Mouse (Mus musculus) adrenal gland, postnatal 25 days (tissue): ENCODE measurements around the gene Trim80. TPM values are rescaled to one million over a fixed set of nuclear protein-coding genes. Genes with fewer than 3 reads are reported as not detected.
A peak's percentile ranks its signal among the peaks of the same experiment; 100 is the strongest.
"Not testable (repeated sequence)": the region's sequence is repeated elsewhere in the genome, so short reads cannot be mapped to it uniquely, and the experiment has no call there.

ENCODE experiments used
- DNase-seq: peaks from one replicate; pipeline ENCODE4 v3.0.0; 2021; ENCODE audit warnings: mixed read lengths
- total RNA-seq: library from RNA; stranded (reverse); gene quantifications from 2 replicates; pipeline ENCODE4 v1.2.3, GENCODE M21; 2021

Trim80 gene
- total RNA-seq, 1 experiment from 2014 or later, result 0.21 TPM

- peak; percentile 68 for DNase-seq
Measured at GRCm38 (mm10) chr11:115427482-115428331, 12.6 kb upstream of the Trim80 start.

DNA sequence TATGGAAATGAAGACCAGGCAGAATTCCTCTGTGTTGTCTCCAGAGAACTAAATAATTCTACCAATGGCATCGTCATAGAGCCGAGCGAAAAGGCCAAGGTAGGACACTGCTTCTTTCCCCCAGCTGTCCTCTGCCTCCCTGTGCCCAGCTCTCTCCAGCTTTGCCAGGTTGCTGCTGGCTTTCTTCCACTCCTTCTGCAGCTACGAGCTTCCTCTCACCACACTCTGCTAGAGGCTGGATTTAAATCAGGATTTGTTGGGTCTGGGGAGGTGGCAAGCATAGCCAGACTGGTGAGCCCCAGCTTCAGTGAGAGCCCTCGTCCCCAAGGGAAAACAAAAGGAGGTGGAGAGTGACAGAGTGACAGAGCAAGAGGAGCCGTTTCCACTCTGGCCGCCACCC lies 11.0 kb upstream of the Trim80 start:
- DNase-seq, result no peak

DNA sequence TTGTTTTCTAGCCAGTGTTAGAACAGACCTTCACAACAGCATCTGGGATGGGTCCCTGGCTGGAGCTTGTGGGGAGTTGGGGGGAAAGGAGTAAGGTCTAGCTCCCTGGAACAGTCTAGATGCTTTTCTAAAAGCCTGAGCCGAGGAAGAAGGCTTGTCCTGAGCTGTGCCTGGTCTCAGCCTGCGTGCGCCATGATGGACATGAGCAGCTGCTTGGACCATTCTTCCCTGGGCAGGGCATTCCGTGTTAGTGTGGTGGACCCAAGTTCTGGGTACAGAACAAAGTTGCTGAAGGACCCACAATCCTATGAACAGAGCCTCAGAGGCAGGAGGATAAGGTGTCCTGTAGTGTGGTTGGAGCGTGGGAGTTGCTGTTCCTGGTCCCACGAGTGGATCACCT lies 9.8 kb upstream of the Trim80 start:
- no peak for DNase-seq

- no peak for DNase-seq
Measured at GRCm38 (mm10) chr11:115432814-115433213, 7.5 kb upstream of the Trim80 start.

- no peak for DNase-seq
Measured at GRCm38 (mm10) chr11:115433342-115433741, 7.0 kb upstream of the Trim80 start.

DNA sequence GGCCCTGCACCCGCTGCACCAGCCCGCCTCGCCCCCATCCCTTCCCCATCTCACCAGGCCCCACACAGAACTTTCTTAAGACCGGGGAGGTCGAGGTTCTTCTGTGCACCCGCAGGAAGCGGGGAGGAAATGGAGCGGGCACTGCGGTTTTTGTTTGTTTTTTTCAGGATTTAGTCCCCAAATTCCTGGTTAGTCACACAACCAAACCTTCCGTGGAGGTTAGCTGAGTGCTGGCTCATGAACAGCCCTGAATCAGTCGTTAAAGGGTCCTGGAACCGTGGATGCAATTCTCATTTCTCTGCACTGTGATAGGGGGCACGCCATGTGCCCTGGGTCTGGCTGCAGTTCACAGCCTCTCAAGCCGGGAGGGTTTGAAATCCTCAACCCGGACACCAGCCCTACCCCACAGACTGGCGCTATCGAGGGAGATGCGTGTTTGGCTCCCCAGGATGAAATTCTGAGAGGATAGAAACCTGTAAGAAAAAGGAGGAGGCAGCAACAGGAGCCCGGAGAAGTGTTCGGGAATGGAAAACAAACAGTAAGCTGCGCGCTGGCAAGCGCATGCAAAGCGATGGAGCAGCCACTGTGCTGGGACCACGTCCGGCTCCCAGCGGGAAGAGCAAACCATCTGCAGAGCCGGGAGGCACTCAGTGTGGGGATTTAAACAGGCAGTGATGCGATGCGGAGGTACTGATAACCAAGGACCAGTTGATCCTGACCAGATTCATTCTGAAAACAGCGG lies 4.6 kb upstream of the Trim80 start:
- DNase-seq, result peak; percentile 20

GRCm38 (mm10) chr11:115437571-115438122 lies 2.7 kb upstream of the Trim80 start:
- no peak for DNase-seq

- no peak for DNase-seq
Measured at GRCm38 (mm10) chr11:115439326-115439725, 1.0 kb upstream of the Trim80 start.

DNA sequence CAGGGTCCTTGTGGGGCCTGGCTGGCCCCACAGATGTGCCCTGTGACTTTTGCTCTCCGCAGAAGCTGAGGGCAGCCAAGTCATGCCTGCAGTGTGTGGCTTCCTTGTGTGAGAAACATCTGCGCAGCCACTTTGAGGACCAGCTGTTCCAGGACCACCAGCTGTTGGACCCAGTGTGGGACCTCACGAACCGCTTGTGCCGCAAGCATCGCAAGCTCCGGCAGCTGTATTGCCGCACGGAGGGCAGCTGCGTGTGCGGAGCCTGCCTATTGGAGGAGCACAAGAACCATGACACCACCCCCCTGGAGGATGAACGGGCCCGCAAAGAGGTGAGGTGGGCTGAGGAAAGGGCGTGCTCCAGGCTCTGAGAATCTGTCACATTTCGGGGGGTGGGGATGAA lies 1.1 kb downstream of the Trim80 start:
- DNase-seq, result no peak

GRCm38 (mm10) chr11:115446906-115447305 lies 6.6 kb downstream of the Trim80 start:
- DNase-seq, result peak; percentile 29

GRCm38 (mm10) chr11:115447321-115447885 lies 7.1 kb downstream of the Trim80 start:
- no peak for DNase-seq

DNA sequence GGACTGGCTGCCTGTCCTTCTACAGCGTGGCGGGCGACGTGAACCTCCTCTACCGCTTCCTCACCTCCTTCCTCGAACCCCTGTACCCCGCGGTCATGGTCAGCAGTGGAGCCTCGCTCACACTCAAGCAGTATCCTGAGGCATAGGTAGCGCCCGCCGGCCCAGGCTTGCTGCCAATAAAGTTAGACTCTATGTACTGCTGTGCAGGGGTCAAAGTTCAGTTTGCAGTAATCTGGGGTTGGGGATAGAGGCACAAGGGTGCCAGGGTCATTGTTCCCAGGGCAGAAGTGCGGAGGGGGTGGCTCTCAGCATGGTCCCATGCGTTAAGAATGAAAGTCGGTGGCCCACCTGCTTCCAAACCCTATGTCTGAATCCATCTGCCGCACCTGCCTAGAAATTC lies 7.7 kb downstream of the Trim80 start:
- DNase-seq, result no peak

GRCm38 (mm10) chr11:115448998-115449397 lies 8.7 kb downstream of the Trim80 start:
- no peak for DNase-seq

DNA sequence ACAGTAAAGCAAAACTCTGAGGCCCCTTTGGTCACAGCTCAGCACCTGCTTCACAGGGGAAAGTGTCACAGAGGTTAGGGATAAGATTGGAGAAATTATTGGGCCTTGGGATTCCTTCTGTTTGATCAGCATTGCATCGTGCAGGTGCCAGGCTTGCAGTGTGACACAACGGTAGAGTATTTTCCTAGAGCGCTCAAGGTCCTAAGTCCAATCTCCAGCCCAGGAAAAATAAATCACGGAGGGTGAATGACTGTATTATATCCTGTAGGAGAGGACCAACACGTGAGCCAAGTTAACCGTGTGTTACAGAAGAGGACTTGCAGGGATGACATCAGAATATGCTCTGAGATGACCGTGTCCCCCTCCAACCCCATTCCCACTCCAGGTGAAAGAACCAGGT lies 9.8 kb downstream of the Trim80 start:
- DNase-seq, result no peak

GRCm38 (mm10) chr11:115451781-115452241 lies 11.5 kb downstream of the Trim80 start:
- DNase-seq, result no peak

DNA sequence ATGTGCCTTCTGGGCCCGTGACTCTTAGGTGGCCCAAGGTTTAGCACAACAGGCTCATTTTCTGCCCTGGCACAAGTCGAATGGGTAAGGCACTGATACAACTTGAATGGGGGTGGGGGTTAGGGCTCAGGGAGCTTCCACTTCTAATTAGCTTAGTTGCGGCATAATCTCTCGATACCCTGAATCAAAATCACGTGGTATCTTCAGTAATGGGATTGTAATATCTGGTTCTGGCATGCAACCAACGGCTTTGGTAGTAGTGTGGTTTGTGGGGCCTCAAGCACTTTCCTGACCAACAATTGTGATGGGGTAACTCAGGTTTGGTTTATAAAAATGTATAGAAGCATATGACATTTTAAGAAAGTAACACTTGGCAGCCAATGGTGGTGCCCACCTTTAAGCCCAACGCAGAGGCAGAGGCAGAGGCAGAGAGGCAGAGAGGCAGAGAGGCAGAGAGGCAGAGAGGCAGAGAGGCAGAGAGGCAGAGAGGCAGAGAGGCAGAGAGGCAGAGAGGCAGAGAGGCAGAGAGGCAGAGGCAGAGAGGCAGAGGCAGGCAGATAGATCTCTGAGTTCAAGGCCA lies 12.0 kb downstream of the Trim80 start:
- no peak for DNase-seq

DNA sequence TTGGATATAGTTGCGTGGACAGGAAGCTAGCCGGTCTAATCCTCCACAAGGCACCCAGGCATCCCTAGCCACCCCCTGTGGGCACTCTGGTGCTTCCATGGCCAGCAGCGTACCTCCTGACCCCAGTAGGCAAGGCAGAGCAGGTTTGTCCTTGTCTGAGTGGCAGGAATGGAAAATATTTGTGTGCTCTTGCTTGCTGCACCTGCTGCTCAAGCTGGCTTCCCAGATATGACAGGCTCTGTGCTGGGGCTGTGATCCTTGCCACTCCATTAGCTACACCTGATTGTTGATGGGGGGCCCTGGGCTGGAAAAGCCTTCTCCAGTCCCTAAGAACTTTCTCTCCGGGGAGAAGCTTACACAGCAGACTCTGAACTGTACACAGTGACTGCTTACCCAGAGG lies 13.0 kb downstream of the Trim80 start:
- DNase-seq, result no peak

DNA sequence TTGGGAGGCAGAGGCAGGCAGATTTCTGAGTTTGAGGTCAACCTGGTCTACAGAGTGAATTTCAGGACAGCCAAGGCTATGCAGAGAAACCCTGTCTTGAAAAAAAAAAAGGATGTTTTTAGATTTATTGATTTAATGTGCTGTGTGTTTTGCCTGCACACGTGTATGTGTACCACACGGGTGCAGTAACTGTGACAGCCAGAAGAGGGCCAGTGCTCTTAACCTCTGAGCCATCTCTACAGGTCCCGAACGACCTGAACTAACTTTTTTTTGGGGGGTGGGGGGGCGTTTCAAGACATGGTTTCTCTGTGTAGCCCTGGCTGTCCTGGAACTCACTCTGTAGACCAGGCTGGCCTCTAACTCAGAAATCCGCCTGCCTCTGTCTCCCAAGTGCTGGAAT lies 14.5 kb downstream of the Trim80 start:
- not testable (repeated sequence) for DNase-seq

DNA sequence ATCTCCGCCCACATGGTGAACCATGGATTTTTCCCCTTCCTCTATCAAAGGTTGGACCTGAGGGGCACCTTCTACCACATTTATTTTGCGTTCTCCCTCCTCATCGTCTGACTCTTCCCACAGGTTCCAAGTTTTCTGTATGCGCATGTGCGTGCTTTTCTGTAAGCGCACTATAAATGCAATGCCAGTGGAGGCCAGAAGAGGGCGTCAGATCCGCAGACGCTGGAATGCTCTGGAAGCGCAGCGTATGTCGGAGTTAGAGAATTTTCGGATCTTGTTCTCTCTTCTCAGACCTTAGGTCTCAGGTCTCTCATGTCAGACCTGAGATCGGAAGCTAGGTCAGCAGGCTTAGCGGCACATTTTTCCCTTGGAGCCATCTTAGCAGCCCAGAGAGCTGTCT lies 15.3 kb downstream of the Trim80 start:
- no peak for DNase-seq

DNA sequence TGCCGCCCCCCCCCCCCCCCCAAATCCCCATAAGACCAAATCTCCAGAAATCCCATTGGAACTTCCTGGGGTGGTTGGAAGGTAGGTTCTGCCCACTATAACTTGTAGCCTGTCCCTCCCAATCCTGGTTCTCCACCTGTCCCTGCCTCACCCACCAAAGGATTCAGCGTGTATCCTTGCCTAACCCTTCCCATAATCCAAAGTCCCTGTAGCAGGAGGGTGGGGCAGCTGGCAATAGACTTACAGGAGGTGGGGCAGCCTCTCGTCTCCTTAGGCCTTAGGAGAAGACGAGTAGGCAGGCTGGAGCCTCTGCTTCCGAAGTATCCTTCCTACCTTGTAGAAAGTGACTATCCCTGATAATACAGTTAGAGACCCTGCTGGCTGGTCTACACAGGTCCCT lies 15.8 kb downstream of the Trim80 start:
- DNase-seq, result no peak

DNA sequence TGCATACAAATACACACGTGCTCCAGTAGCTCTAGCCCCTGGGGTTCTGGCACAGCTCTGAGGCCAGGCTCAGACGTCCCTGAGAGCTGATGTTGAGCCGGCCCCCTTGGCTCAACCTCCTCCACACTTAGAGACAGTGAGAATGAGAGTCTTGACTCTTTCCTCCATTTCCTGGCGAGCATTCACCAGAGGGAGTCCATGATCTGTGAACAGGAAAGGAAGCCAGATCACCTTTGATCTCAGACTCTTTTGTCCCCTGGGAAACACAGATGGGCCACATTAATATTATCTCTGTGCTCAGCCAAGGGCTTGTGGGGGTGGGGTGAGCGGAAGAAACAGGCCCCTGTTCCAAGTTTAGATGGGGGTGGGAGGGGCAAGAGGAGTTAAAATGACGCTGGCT lies 17.1 kb downstream of the Trim80 start:
- DNase-seq, result no peak

GRCm38 (mm10) chr11:115460976-115461375 lies 20.6 kb downstream of the Trim80 start:
- no peak for DNase-seq

DNA sequence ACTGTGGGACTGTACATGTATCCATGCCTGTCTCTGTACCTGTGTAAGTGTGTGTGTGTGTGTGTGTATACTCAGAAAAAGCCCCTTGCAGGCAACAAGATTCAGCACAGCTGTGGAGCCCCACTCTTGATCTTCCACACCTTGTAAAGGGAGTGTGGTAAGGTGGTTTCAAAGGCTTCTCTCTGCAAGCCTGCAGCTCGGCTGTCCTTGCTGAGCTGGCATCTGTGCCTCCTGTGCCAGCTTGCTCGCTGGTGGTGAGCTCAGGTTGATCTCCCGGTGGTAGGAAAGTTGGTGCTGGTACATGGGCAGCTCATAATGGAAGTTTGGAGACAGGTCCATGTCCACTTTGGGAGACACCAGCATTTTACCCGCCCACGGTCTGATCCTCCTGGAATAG lies 21.5 kb downstream of the Trim80 start:
- DNase-seq, result no peak
